Mouse (Mus musculus): Measurements from ENCODE around the gene Sh3pxd2a.

- TF ChIP-seq CTCF (IDR thresholded peaks at IDR 0.05) = no peak
- no peak for TF ChIP-seq EP300 (IDR thresholded peaks at IDR 0.05; ENCODE audit: insufficient read depth, low read depth, low read length)
- no peak for TF ChIP-seq POLR2A (IDR thresholded peaks at IDR 0.05; ENCODE audit: insufficient read depth, low read depth, low read length)
Observed at GRCm38 (mm10) chr19:47291307-47292080, 172.7 kb downstream of the Sh3pxd2a start.

Data from heart, adult 2 months (tissue).